Mouse (Mus musculus) limb, embryonic 14.5 days (tissue): ENCODE results near the gene Majin. TPM values are rescaled to one million over a fixed set of nuclear protein-coding genes. Genes with fewer than 3 reads are reported as not detected.

Experiments
- ATAC-seq: fragments of 200-750 bp; cut with Nextera tagmentation; 2 replicates; pipeline ENCODE4 v1.8.0; 2017; ENCODE audit warnings: low read depth, moderate number of reproducible peaks, moderate TSS enrichment; ENCODE audit not compliant: low FRiP score
- DNase-seq: peaks from one replicate; pipeline ENCODE4 v3.0.0-alpha.2; 2015; ENCODE audit warnings: low spot score
- H3K27ac ChIP-seq: fragments of 300-500 bp; sonication (generic); replicated peaks from 2 replicates; pipeline ENCODE4 v1.5.1; 2014; ENCODE audit warnings: low read depth, mild to moderate bottlenecking, low read length, moderate library complexity, mixed read lengths
- H3K27me3 ChIP-seq: fragments of 300-500 bp; sonication (generic); 2 replicates; pipeline ENCODE4 v1.6.1; 2014; ENCODE audit warnings: low read length, mixed read lengths; ENCODE audit not compliant: control insufficient read depth, insufficient read depth
- H3K36me3 ChIP-seq: fragments of 300-500 bp; sonication (generic); 2 replicates; pipeline ENCODE4 v1.6.1; 2014; ENCODE audit warnings: mild to moderate bottlenecking, low read length, moderate library complexity, mixed read lengths; ENCODE audit not compliant: control insufficient read depth, insufficient read depth
- H3K4me1 ChIP-seq: fragments of 300-500 bp; sonication (generic); 2 replicates; pipeline ENCODE4 v1.6.1; 2014; ENCODE audit warnings: antibody characterized with exemption, low read length, mixed read lengths; ENCODE audit not compliant: control insufficient read depth, insufficient read depth
- H3K4me2 ChIP-seq: fragments of 300-500 bp; sonication (generic); replicated peaks from 2 replicates; pipeline ENCODE4 v1.6.1; 2014; ENCODE audit warnings: low read depth, mild to moderate bottlenecking, low read length, moderate library complexity; ENCODE audit not compliant: severe bottlenecking
- H3K4me3 ChIP-seq: fragments of 300-500 bp; sonication (generic); replicated peaks from 2 replicates; pipeline ENCODE4 v1.5.1; 2014; ENCODE audit warnings: low read length
- H3K9ac ChIP-seq: fragments of 300-500 bp; sonication (generic); 2 replicates; pipeline ENCODE4 v1.6.1; 2014; ENCODE audit warnings: mild to moderate bottlenecking, low read depth, low read length, moderate library complexity; ENCODE audit not compliant: severe bottlenecking
- H3K9me3 ChIP-seq: fragments of 300-500 bp; sonication (generic); 2 replicates; pipeline ENCODE4 v1.6.1; 2016; ENCODE audit warnings: low read length; ENCODE audit not compliant: control insufficient read depth
- POLR2A ChIP-seq: fragments of 200-500 bp; IDR thresholded peaks from 2 replicates; pipeline ENCODE4 v1.8.0; 2012; ENCODE audit warnings: inconsistent platforms, mild to moderate bottlenecking, moderate library complexity, borderline replicate concordance; ENCODE audit not compliant: insufficient read depth, insufficient read length; ENCODE audit errors: extremely low read depth
- WGBS: fragments of 180-500 bp; shearing (Covaris S2); extraction: QIAGEN DNeasy Blood & Tissue Kit; methylation state at CpG from one replicate; pipeline ENCODE4 v1.1.7; 2014; 5-methylcytosine and 5-hydroxymethylcytosine counted together
- polyA plus RNA-seq, 2 experiments: library from polyadenylated mRNA; depleted of rRNA in 1 of 2; stranded (reverse) in 1 of 2; unstranded in 1 of 2; fragments of >200 nt; fragmentation: Nextera tagmentation in 1 of 2; extraction: Ambion mirVana in 1 of 2; gene quantifications; 2 replicates each; pipeline versions ENCODE4 v1.2.1 to v1.2.3; 2012 to 2014

Gene Majin
- polyA plus RNA-seq, 2 experiments = 0.05 TPM; not detected in 1

GRCm38 (mm10) chr19:6261379-6261778 lies 77.2 kb downstream of the Majin start:
- Histone ChIP-seq H3K4me2 (no peak overlapping the region), H3K9me3 (no peaks in the 10 kb centered on the region), H3K4me3 (no peak overlapping the region), H3K27me3 (no peaks in the 10 kb centered on the region), H3K36me3 (peaks cover 58% of the 10 kb centered on the region), H3K9ac (no peak overlapping the region), H3K4me1 (no peaks in the 10 kb centered on the region), H3K27ac (no peak overlapping the region)
- WGBS = 89% methylated on average over 14 of the region's 14 CpGs
- no peak for TF ChIP-seq POLR2A
- no peak for ATAC-seq
- DNase-seq = no peak

- peak; percentile 32; the same call in 1 of the 2 replicates for ATAC-seq
Measured at GRCm38 (mm10) chr19:6262222-6262621, 78.0 kb downstream of the Majin start.

GRCm38 (mm10) chr19:6262839-6263433 lies 78.7 kb downstream of the Majin start:
- Histone ChIP-seq H3K27ac (no peak overlapping the region), H3K4me2 (no peak overlapping the region), H3K9me3 (no peaks in the 10 kb centered on the region), H3K9ac (no peak overlapping the region), H3K4me1 (no peaks in the 10 kb centered on the region), H3K27me3 (no peaks in the 10 kb centered on the region), H3K4me3 (no peak overlapping the region), H3K36me3 (peaks cover 43% of the 10 kb centered on the region)
- no peak for DNase-seq
- ATAC-seq = no peak
- 84% methylated on average over 8 of the region's 8 CpGs for WGBS
- no peak for TF ChIP-seq POLR2A

More at GRCm38 (mm10) chr19:6262222-6262621, 78.0 kb downstream of the Majin start:
- peak; percentile 33 for DNase-seq
- Histone ChIP-seq H3K27me3 (no peaks in the 10 kb centered on the region), H3K9me3 (no peaks in the 10 kb centered on the region), H3K4me2 (no peak overlapping the region), H3K36me3 (peaks cover 50% of the 10 kb centered on the region), H3K9ac (no peak overlapping the region), H3K4me3 (no peak overlapping the region), H3K27ac (no peak overlapping the region), H3K4me1 (no peaks in the 10 kb centered on the region)
- 59% methylated on average over 7 of the region's 7 CpGs for WGBS
- no peak for TF ChIP-seq POLR2A

- H3K9me3 ChIP-seq = no peaks in the 10 kb centered on the region
- no peak for ATAC-seq
- H3K27me3 ChIP-seq = no peaks in the 10 kb centered on the region
- TF ChIP-seq POLR2A = no peak
- WGBS = 56% methylated on average over 9 of the region's 9 CpGs
- H3K36me3 ChIP-seq = peaks cover 30% of the 10 kb centered on the region
- H3K4me2 ChIP-seq = no peak overlapping the region
- no peak overlapping the region for H3K27ac ChIP-seq
- H3K4me1 ChIP-seq = no peaks in the 10 kb centered on the region; the same call in 1 of the 2 replicates
- no peak overlapping the region for H3K4me3 ChIP-seq
- no peak for DNase-seq
- no peak overlapping the region for H3K9ac ChIP-seq
Measured at GRCm38 (mm10) chr19:6264200-6264599, 80.0 kb downstream of the Majin start.

- ATAC-seq (no peak), DNase-seq (no peak)
- Histone ChIP-seq H3K4me2 (no peak overlapping the region), H3K27ac (no peak overlapping the region), H3K27me3 (no peaks in the 10 kb centered on the region), H3K36me3 (peaks cover 26% of the 10 kb centered on the region), H3K4me3 (no peak overlapping the region), H3K4me1 (no peaks in the 10 kb centered on the region; the same call in 1 of the 2 replicates), H3K9ac (no peak overlapping the region), H3K9me3 (no peaks in the 10 kb centered on the region)
- no peak for TF ChIP-seq POLR2A
- 86% methylated on average over 8 of the region's 8 CpGs for WGBS
Measured at GRCm38 (mm10) chr19:6264945-6265344, 80.8 kb downstream of the Majin start.
